Mouse (Mus musculus) stomach, embryonic 16.5 days (tissue): ENCODE measurements around the gene Col4a1. TPM values are rescaled to one million over a fixed set of nuclear protein-coding genes. Genes with fewer than 3 reads are reported as not detected.
A peak's percentile ranks its signal among the peaks of the same experiment; 100 is the strongest.

Source experiments
- ATAC-seq: fragments of 200-750 bp; cut with Nextera tagmentation; 2 replicates; pipeline ENCODE4 v1.8.0; 2017; ENCODE audit warnings: moderate number of reproducible peaks, moderate TSS enrichment; ENCODE audit not compliant: insufficient read depth, low FRiP score
- H3K27ac ChIP-seq: fragments of 300-500 bp; sonication (generic); 2 replicates; pipeline ENCODE4 v1.5.1; 2014; ENCODE audit warnings: low read length
- H3K27me3 ChIP-seq: fragments of 300-500 bp; sonication (generic); 2 replicates; pipeline ENCODE4 v1.6.1; 2014; ENCODE audit warnings: low read length, control low read depth, mixed read lengths; ENCODE audit not compliant: control insufficient read depth, insufficient read depth
- H3K36me3 ChIP-seq: fragments of 300-500 bp; sonication (generic); 2 replicates; pipeline ENCODE4 v1.6.1; 2014; ENCODE audit warnings: low read length; ENCODE audit not compliant: control insufficient read depth, insufficient read depth
- H3K4me1 ChIP-seq: fragments of 300-500 bp; sonication (generic); 2 replicates; pipeline ENCODE4 v1.6.1; 2014; ENCODE audit warnings: low read length, control low read depth, mixed read lengths; ENCODE audit not compliant: control insufficient read depth, insufficient read depth
- H3K4me2 ChIP-seq: fragments of 300-500 bp; sonication (generic); 2 replicates; pipeline ENCODE4 v1.6.1; 2014; ENCODE audit warnings: low read depth, low read length, mixed read lengths
- H3K4me3 ChIP-seq: fragments of 300-500 bp; sonication (generic); replicated peaks from 2 replicates; pipeline ENCODE4 v1.5.1; 2014; ENCODE audit warnings: mild to moderate bottlenecking, low read length
- H3K9ac ChIP-seq: fragments of 300-500 bp; sonication (generic); 2 replicates; pipeline ENCODE4 v1.6.1; 2014; ENCODE audit warnings: low read length
- H3K9me3 ChIP-seq: fragments of 300-500 bp; sonication (generic); replicated peaks from 2 replicates; pipeline ENCODE4 v1.6.1; 2016; ENCODE audit warnings: low read length, control low read depth; ENCODE audit not compliant: control insufficient read depth
- WGBS: fragments of 180-500 bp; shearing (Covaris S2); extraction: QIAGEN DNeasy Blood & Tissue Kit; methylation state at CpG from one replicate; pipeline ENCODE4 v1.1.7; 2014; 5-methylcytosine and 5-hydroxymethylcytosine counted together
- polyA plus RNA-seq: library from polyadenylated mRNA; unstranded; fragments of >200 nt; fragmentation: Nextera tagmentation; extraction: Ambion mirVana; gene quantifications from 2 replicates; pipeline ENCODE4 v1.2.1, GENCODE M21; 2015

Col4a1 gene
- polyA plus RNA-seq, 1 experiment from 2014 or later = 207 TPM

DNA sequence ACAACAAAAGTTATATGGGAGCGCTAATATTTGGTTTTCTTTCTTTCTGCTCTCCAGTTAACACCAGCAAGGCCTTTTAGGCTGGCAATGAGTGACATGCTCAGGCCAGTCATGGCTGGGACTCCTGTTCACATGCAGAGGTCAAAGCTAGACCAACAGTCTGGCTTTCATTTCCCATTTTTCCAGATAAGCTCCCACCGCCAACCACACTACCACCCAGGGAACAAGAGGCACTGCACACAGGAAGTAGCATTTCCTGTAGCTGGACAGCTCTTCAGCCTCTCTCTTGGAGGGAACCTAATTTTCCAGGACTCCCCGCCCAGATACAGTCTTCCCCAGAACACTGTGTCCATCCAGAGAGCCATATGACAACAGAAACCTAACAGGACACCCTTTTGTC, 132.8 kb downstream of the Col4a1 start:
- Histone ChIP-seq H3K4me1 (no peaks in the 10 kb centered on the region), H3K9ac (no peak overlapping the region), H3K4me3 (no peak overlapping the region), H3K36me3 (no peaks in the 10 kb centered on the region), H3K27ac (no peak overlapping the region), H3K9me3 (no peaks in the 10 kb centered on the region), H3K4me2 (no peak overlapping the region), H3K27me3 (no peaks in the 10 kb centered on the region)
- 70% methylated on average over 3 of the region's 3 CpGs for WGBS
- no peak for ATAC-seq

DNA sequence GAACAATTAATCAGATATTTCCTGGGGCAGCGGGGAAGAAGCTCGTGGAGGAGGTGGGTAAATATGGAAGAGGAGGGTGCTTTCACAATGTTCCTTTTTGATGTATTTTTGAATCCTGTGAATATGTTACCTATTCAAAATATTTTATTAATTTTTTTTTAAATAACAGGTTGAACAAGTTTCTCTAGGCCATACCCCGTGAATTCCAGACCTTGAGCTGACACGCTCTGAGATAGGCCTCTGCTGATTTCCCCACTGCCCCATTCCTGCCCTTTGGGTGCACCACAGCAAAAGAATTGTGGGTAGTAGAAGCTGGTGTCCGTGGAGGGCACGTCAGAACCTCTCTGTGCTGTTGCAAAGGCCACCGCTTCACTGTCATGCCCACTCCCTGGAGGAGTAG, 136.2 kb downstream of the Col4a1 start:
- Histone ChIP-seq H3K9ac (no peak overlapping the region), H3K4me3 (no peak overlapping the region), H3K9me3 (no peaks in the 10 kb centered on the region), H3K36me3 (no peaks in the 10 kb centered on the region), H3K4me1 (no peaks in the 10 kb centered on the region), H3K27me3 (no peaks in the 10 kb centered on the region), H3K27ac (peak overlapping the region; percentile 26), H3K4me2 (no peak overlapping the region)
- peak; percentile 50; the same call in 1 of the 2 replicates for ATAC-seq
- WGBS = 56% methylated on average over 7 of the region's 7 CpGs

- peak; percentile 74 for ATAC-seq
- no peak overlapping the region for H3K27ac ChIP-seq
- no peaks in the 10 kb centered on the region for H3K4me1 ChIP-seq
- H3K27me3 ChIP-seq = no peaks in the 10 kb centered on the region
- 68% methylated on average over 17 of the region's 17 CpGs for WGBS
- H3K4me2 ChIP-seq = no peak overlapping the region
- H3K4me3 ChIP-seq = no peak overlapping the region
- H3K36me3 ChIP-seq = no peaks in the 10 kb centered on the region
- H3K9me3 ChIP-seq = no peaks in the 10 kb centered on the region
- H3K9ac ChIP-seq = no peak overlapping the region
Observed at GRCm38 (mm10) chr8:11173284-11174191, 139.1 kb downstream of the Col4a1 start.

GRCm38 (mm10) chr8:11171526-11171925, 141.1 kb downstream of the Col4a1 start:
- 76% methylated on average over 7 of the region's 7 CpGs for WGBS
- no peaks in the 10 kb centered on the region for H3K4me1 ChIP-seq
- no peaks in the 10 kb centered on the region for H3K27me3 ChIP-seq
- no peaks in the 10 kb centered on the region for H3K36me3 ChIP-seq
- H3K4me3 ChIP-seq = no peak overlapping the region
- H3K9ac ChIP-seq = no peak overlapping the region
- no peaks in the 10 kb centered on the region for H3K9me3 ChIP-seq
- no peak for ATAC-seq
- no peak overlapping the region for H3K27ac ChIP-seq
- no peak overlapping the region for H3K4me2 ChIP-seq

- ATAC-seq = no peak
- Histone ChIP-seq H3K9ac (no peak overlapping the region), H3K4me3 (no peak overlapping the region), H3K4me2 (no peak overlapping the region), H3K27ac (no peak overlapping the region), H3K9me3 (no peaks in the 10 kb centered on the region), H3K36me3 (no peaks in the 10 kb centered on the region), H3K27me3 (no peaks in the 10 kb centered on the region), H3K4me1 (no peaks in the 10 kb centered on the region)
- WGBS = 62% methylated on average over 2 of the region's 2 CpGs
Observed at GRCm38 (mm10) chr8:11169383-11169782, 143.2 kb downstream of the Col4a1 start.

DNA sequence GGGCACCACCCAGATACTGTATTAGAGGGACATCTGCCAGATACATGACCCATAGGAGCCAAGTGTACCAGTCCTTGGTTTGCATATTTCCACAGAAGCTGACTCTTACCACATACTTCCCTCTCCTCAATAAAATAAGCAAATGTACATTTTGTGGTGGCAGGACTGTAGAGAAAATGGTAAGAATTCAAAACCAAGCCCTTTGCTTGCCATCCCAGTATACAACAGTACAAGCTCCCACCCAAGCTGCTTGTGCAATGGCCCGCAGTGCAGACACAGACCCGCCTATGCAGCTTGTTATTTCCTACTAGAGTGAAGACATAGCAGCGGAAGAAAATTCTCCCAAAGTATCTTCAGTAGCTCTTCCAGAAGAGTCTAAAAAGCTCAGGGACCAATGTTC, 143.8 kb downstream of the Col4a1 start:
- WGBS = 91% methylated on average over 3 of the region's 3 CpGs
- Histone ChIP-seq H3K36me3 (no peaks in the 10 kb centered on the region), H3K4me2 (no peak overlapping the region), H3K9ac (no peak overlapping the region), H3K4me1 (no peaks in the 10 kb centered on the region), H3K27me3 (no peaks in the 10 kb centered on the region), H3K27ac (no peak overlapping the region), H3K9me3 (no peaks in the 10 kb centered on the region), H3K4me3 (no peak overlapping the region)
- ATAC-seq = no peak

DNA sequence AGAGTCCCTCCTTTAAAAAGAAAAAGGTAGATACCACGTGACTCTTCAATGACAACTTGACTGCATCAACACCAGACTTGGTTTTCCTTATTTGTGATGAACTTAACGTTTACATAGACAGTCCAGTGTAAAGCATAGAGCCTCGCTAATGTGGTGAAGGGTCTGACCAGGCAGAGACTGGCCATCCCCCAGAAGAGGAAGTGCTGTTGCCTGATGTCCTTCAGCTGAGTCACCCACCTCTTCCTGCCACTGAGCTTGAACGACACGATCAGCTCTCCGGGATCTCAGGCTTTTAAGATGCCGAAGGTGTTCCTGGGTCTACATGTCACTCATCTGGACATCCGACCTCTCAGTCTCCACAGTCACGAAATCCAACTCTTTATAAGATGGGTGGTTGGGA, 144.7 kb downstream of the Col4a1 start:
- no peaks in the 10 kb centered on the region for H3K36me3 ChIP-seq
- no peak overlapping the region for H3K9ac ChIP-seq
- H3K4me2 ChIP-seq = no peak overlapping the region
- H3K4me3 ChIP-seq = no peak overlapping the region
- WGBS = 77% methylated on average over 9 of the region's 9 CpGs
- no peaks in the 10 kb centered on the region for H3K4me1 ChIP-seq
- no peaks in the 10 kb centered on the region for H3K27me3 ChIP-seq
- no peak overlapping the region for H3K27ac ChIP-seq
- H3K9me3 ChIP-seq = no peaks in the 10 kb centered on the region
- no peak for ATAC-seq

- Histone ChIP-seq H3K27me3 (no peaks in the 10 kb centered on the region), H3K27ac (no peak overlapping the region), H3K4me2 (no peak overlapping the region), H3K9me3 (no peaks in the 10 kb centered on the region), H3K4me1 (no peaks in the 10 kb centered on the region), H3K4me3 (no peak overlapping the region), H3K36me3 (no peaks in the 10 kb centered on the region), H3K9ac (no peak overlapping the region)
- WGBS = 37% methylated on average over 4 of the region's 4 CpGs
- ATAC-seq = no peak
Observed at GRCm38 (mm10) chr8:11165592-11165991, 147.0 kb downstream of the Col4a1 start.

GRCm38 (mm10) chr8:11156319-11156692, 156.3 kb downstream of the Col4a1 start:
- H3K4me2 ChIP-seq = no peak overlapping the region
- no peaks in the 10 kb centered on the region for H3K27me3 ChIP-seq
- H3K36me3 ChIP-seq = no peaks in the 10 kb centered on the region
- no peak overlapping the region for H3K4me3 ChIP-seq
- WGBS = 79% methylated on average over 2 of the region's 2 CpGs
- ATAC-seq = no peak
- H3K27ac ChIP-seq = no peak overlapping the region
- H3K4me1 ChIP-seq = no peaks in the 10 kb centered on the region
- H3K9ac ChIP-seq = no peak overlapping the region
- H3K9me3 ChIP-seq = no peaks in the 10 kb centered on the region
